Mouse (Mus musculus) left cerebral cortex, postnatal 25 days (tissue): ENCODE data around the gene Soat2. TPM values are rescaled to one million over a fixed set of nuclear protein-coding genes. Genes with fewer than 3 reads are reported as not detected.

Source experiments
- DNase-seq, 2 experiments: peaks; one replicate each; pipeline ENCODE4 v3.0.0; 2022; ENCODE audit warnings: low spot score in 2 of 2, mixed read lengths in 1 of 2
- intact Hi-C: fragments of 180-260 bp; cut with DNase I; formaldehyde crosslinking; loops from one replicate; pipeline ENCODE4 v1.15.1; 2025
- total RNA-seq, 2 experiments: library from RNA; stranded (reverse); gene quantifications; 2 replicates each; pipeline ENCODE4 v1.2.3; 2021

Gene Soat2
- total RNA-seq, 2 experiments from 2014 or later: 0.14 TPM; not detected in 1

- no peak for DNase-seq
- intact Hi-C loops: no loop called here
Measured at GRCm38 (mm10) chr15:102177417-102177816, 27.1 kb downstream of the Soat2 start.

DNA sequence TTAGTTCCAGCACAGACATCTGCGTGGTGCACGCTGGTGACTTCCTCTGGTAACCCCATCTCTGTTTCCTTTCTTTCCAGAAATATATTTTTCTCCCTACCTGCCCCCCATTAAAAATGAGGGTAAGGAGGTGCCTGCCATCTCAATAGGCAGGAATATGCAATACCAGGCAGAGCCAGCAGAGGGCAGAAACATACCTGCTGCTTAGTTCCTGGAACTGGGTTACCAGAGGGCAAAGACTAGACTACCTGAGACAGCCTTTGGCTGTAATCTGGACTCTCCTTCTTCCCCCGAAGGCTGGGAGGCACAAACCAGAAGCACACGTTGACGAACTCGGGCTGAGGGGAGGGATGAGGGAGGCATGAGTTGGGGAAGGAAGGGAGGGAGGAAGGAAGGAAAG lies 28.0 kb downstream of the Soat2 start:
- DNase-seq: peak; percentile 62 to 77
- intact Hi-C loops: loop anchor here (1.0 kb wide), 1 partner anchor 46 kb away; no protein-coding TSS in a partner anchor

GRCm38 (mm10) chr15:102179106-102179505 lies 28.8 kb downstream of the Soat2 start:
- DNase-seq: no peak
- intact Hi-C loops: no loop called here

DNA sequence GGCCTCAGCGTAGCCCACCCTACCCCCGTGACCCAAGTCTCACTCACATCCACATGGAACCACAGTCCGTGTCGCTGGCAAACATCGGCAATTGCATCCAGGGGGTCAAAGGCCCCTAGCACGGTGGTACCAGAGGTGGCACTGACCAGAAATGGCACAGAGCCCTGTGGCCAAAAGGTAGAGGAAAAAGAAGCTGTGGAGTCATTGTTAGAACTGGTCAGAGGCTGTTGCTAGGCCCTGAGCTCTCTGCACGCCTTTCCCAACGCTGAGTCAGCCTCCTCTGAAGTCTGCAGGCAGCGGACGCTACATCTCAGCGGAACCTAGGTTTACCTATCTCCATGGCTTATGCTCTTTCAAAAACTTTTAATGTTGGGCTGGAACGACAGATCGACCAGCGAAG lies 29.6 kb downstream of the Soat2 start:
- intact Hi-C loops: no loop called here
- DNase-seq: no peak

- DNase-seq: no peak
- intact Hi-C loops: no loop called here
Measured at GRCm38 (mm10) chr15:102183076-102183475, 32.8 kb downstream of the Soat2 start.

GRCm38 (mm10) chr15:102186239-102186638 lies 35.9 kb downstream of the Soat2 start:
- no peak for DNase-seq
- intact Hi-C loops: no loop called here

DNA sequence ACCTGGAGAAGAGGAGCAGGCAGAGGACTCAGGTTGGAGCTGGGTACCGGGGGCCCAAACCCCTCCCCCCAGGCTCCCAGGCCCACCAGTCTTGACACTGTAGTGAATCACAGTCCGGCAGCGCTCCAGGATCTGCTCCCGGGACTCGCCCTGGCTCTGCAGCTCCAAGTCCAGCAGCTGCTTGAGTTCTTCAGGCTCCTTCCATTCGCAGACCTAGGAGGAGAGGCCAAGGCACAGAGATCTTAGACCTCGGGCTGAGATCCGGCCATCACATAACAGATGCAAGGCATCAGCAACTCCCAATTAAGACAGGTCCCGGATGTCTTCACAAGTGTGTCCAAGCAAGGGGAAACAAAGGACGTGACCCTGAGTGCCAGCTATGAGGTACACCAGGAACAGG lies 37.8 kb downstream of the Soat2 start:
- no peak for DNase-seq
- intact Hi-C loops: no loop called here

DNA sequence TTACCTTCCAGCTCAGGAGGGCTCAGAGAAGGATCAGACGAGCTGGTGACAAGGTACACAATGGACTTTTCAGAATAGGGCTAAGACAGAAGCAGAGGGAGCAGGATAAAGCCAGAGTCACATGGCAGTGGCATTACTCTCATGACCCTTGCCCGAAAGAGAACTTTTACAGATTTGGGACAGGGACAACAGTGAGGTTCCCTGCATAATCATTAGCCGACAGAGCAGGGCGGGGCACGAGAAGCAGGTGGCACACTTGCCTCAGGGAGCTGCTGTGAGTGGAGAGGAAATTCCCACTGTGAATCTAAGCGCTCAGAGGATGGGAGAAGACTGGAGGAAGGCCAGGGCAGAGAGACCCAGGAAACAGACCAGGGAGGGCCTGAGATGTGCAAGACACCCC lies 38.6 kb downstream of the Soat2 start:
- DNase-seq: no peak
- intact Hi-C loops: no loop called here

DNA sequence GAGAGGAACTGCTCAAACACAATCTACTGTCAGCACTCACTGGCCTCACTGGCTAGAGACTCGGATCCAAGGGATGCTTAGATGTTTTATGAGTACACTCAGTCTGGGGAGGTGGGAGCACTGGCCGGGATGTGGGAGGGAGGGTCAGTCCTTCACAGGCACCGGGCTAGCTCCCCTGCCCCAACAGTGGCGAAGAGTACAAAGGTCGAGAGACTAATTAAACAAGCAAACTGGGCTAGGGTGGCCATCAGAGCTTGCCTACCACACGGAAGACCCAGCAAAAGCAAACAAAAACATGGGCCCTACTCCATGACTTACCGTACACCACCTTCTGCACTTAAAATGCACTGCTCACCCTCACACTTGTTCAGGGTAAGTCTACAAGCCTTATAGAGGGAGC lies 41.4 kb downstream of the Soat2 start:
- DNase-seq: no peak

GRCm38 (mm10) chr15:102192271-102192812 lies 42.0 kb downstream of the Soat2 start:
- no peak for DNase-seq
- intact Hi-C loops: no loop called here

More for the DNA sequence above, 41.4 kb downstream of the Soat2 start:
- intact Hi-C loops: no loop called here

DNA sequence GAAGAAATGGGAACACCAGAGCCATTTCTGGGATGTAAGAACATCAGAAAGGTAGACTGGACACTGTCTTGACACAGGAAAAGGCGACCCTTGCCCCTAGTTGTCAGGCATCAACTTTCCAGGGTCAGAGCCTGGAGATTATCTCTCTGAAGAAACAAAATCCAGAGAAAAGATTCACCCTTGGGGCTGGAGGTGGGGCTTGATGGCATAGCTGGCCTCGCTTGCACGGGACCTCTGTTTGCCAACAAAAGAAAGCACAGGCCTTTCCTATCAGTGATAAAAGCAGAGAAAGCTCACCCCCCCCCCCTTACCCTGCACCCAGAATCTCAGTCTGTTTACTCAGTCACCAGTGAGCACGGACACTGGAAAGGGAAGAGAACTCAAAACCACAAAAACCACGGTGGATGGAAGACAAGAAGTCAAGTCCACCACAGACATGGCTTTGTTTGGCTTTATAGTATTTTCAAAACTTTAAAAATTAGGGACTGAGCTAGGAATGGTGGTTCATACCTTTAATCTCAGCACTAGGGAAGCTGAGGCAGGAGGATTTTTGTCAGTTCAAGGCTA lies 42.6 kb downstream of the Soat2 start:
- DNase-seq: no peak
- intact Hi-C loops: no loop called here

DNA sequence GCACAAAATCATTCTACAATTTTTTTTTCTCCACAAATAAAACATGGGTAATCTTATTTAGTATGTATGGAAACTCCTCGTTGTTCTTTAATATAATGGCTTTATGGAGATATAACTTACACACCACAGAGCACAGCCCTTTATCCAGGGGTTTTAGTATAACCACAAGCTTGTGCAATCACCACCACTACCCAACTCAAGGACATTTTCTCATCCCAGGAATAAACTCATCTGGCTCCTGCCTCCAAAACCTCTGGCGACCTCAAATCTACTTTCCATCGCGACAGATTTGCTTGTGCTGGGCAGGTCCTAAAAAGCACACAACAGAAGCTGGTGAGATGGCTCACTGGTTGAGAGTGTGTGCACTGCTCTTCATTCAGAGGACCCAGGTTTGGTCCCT lies 43.3 kb downstream of the Soat2 start:
- DNase-seq: no peak
- intact Hi-C loops: no loop called here

- DNase-seq: no peak
- intact Hi-C loops: no loop called here
Measured at GRCm38 (mm10) chr15:102194439-102194838, 44.1 kb downstream of the Soat2 start.

- intact Hi-C loops: no loop called here
- no peak for DNase-seq
Measured at GRCm38 (mm10) chr15:102195373-102195772, 45.0 kb downstream of the Soat2 start.

DNA sequence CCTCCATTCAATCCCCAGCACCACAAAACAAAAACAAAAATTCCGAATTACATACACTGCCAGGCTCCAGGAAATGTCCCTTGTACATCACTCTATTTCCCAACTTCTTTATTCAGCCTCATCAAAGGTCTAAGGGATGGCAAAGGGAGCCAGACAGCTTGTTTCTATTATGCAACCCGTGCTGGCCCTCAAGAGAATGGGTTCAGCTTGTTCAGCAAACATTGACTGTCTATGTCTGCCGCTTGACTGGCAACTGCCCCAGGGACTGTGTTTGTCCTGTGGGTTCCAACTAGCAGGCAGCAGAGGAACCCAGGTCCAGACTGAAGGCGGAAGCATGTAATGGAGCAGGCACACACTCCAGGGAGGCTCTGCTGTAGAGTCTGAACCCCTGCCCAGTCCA lies 48.5 kb downstream of the Soat2 start:
- intact Hi-C loops: no loop called here
- DNase-seq: no peak

DNA sequence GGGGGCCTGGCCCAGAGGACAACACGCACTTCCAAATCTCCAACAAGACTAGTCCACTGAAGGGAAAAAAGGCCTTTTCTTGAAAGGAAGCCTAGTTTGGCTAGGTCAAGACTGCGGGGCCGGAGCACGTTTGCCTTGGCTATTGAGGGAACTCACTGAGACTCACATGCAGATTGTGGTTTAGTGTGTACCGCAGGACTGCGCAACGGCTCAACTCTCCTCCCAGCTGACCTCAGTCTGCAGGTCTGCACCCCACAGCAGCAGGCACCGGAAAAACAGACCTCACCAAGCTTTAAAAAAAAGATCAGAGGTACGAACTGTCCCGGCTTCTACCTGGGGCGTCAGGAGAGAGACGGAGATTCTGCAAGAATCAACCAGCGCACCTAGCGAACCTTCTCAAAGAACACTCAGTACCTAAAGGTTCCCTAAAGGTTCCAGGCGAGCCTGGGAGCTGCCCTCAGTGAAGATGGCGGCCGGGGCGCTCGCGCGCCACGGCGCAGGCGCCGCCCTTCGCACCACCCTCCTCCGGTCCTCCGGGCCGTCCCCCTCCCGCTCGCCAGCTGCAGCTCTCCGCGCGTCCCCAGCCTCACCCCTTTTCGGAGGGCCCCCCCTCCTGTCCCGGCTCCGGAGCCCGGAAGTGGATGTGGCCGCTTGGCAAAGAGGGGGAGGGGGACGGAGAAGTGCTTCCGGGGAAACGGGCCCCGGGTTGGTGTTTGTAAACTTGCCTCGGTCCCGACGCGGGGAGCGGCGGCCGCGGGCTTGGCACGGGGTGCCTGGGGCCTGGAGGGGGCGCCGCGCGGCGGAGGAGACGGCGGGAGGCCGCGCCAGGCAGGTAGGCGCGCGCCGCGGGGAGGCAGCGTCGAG lies 52.9 kb downstream of the Soat2 start, which contains the start of gene Zfp740:
Zfp740 (plus strand) TSS at position 279 of the 864 bp plus-strand sequence.
- intact Hi-C loops: loop anchor here (1.0 to 5.0 kb wide), 2 partner anchors 43 to 56 kb away; no protein-coding TSS in a partner anchor
- peak; percentile 93 to 97 for DNase-seq

- peak; percentile 75 to 79 for DNase-seq
- intact Hi-C loops: loop anchor here (1.0 to 5.0 kb wide), 2 partner anchors 42 to 57 kb away; no protein-coding TSS in a partner anchor
Measured at GRCm38 (mm10) chr15:102203835-102204381, 53.6 kb downstream of the Soat2 start.

DNA sequence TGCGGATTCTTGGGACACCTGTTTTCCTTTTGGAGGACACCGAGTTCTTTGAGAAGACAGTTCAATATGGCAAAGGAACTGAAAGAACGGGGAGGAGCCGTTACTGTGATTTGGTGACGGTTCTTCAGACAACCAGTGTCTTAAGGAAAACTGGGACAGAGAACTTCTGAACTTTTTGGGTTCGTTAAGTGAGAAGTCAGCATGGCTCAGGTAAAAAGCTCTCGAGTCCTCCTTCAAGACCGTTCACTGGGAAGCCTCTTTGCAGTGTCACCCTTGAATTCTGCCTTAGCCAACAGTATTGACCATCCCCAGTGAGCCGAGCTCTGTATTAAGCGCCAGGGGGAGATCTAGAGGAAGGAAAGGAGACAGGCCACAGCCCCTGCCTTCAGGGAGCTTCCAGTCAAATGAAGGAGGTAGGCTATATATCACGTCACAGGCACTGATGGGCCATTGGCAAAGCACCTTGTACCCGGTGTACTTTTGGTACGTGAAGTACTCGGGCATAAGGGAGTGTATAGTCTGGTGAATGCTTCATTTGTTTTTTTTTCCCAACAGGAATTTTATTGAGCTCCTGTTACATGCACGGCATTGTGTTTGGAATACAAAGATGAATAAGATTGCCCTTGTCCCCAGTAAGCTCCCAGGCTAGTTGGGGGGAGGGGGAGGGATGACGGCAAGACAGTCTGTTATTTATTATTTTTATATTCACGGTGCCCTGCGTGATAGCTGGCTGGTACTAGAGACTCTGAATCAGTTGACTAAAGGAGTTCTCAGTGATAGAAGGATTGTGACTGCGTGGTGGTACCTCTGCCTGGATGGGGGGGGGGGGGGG lies 54.6 kb downstream of the Soat2 start, which contains the start of gene Csad:
Csad (minus strand) TSS at position 51 of the 832 bp plus-strand sequence.
- no peak for DNase-seq

DNA sequence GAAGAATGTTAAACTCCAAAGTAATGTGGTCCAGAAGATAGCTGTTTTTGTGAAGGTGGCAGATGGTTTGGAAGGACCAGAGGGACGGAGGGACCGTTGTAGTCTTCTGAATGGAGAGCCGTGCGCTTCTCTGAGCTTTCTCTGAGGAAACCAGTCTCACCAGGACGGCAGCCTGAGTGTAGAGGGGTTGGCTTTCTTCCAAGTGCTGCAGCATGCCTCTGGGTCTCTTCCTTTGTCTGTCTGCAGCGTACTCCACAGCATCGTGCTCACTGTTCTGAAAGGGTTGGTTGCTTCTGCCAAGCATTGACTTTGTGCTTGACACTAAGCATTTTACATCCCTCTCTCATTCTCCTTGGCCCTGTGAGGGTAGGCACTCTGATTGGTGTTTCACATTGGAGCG lies 55.5 kb downstream of the Soat2 start:
- intact Hi-C loops: no loop called here
- DNase-seq: peak; percentile 44 to 48

More for the DNA sequence above, 54.6 kb downstream of the Soat2 start, which contains the start of gene Csad:
- intact Hi-C loops: loop anchor here (5.0 kb wide), 1 partner anchor 58 kb away; no protein-coding TSS in a partner anchor
